Mouse (Mus musculus) urinary bladder, adult 2 months (tissue): ENCODE data around the gene Cyb5d1. TPM values are rescaled to one million over a fixed set of nuclear protein-coding genes. Genes with fewer than 3 reads are reported as not detected.

Experiments used
- DNase-seq: peaks from one replicate; pipeline ENCODE4 v3.0.0; 2022; ENCODE audit warnings: low spot score
- polyA plus RNA-seq: library from polyadenylated mRNA; depleted of rRNA; stranded (reverse); fragments of >200 nt; gene quantifications from 2 replicates; pipeline ENCODE4 v1.2.3, GENCODE M21; 2012; rRNA removed

The Cyb5d1 gene
- polyA plus RNA-seq, 1 experiment: 43.0 TPM

DNA sequence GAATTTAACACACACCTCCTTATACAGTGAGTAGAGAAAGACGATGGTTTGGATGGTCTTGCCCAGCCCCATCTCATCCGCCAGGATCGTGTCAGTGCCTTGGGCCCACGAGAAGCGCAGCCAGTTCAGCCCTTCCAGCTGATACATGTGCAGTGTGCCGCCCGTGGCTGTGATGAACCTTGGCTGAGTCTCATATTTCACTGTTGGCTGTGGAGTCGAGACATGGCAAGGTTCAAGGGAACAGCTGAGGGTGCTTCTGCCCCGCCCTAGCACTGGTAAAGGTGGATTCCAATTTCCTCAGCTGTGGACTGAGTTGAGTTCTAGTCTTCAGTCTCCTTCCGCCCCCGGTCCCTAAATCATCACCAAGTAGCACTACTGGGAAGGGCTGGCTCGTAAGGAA lies 37.7 kb downstream of the Cyb5d1 start:
- no peak for DNase-seq

DNA sequence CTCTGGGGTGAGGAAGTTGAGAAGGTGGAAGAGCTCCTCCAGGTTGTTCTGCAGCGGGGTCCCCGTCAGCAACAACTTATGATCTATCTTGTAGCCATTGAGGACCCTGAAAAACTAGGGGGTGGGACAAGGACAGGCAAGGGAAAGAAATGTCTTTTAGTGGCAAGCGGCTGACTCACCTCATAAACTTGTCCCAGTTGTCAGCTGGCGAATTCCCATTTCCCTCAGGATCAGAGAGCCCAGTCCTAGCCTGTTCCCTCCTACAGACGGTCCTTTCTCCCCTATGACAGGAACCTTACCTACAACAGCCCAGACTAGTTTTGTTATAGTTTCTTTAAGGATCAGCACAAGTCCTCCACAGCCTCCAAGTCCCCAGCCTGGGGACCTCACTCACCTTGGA lies 38.9 kb downstream of the Cyb5d1 start:
- DNase-seq: no peak

- no peak for DNase-seq
Measured at GRCm38 (mm10) chr11:69346441-69346840, 49.0 kb downstream of the Cyb5d1 start.

Other genes starting within 250 kb of the Cyb5d1 start
- gene Alox12b, start 238.6 kb downstream of the Cyb5d1 start, polyA plus RNA-seq: 0.03 TPM in 1 of 2 replicates, not detected in the other
- 0.14 and 0.60 TPM in 2 replicates for gene Alox8, start 197.8 kb downstream of the Cyb5d1 start, polyA plus RNA-seq
- 0.01 and 0.03 TPM in 2 replicates for gene Gucy2e, start 158.6 kb downstream of the Cyb5d1 start, polyA plus RNA-seq
- 9.2 and 10.8 TPM in 2 replicates for gene Cntrob, start 71.9 kb downstream of the Cyb5d1 start, polyA plus RNA-seq
- 56.2 and 60.4 TPM in 2 replicates for gene Trappc1, start 71.7 kb downstream of the Cyb5d1 start, polyA plus RNA-seq
- 1.6 TPM in 2 replicates for gene Kcnab3, start 69.4 kb downstream of the Cyb5d1 start, polyA plus RNA-seq
- gene Rnf227, start 55.2 kb downstream of the Cyb5d1 start, polyA plus RNA-seq: 3.0 and 4.2 TPM in 2 replicates
- gene Chd3, start 26.2 kb downstream of the Cyb5d1 start, polyA plus RNA-seq: 85.5 and 132 TPM in 2 replicates
- 143 and 188 TPM in 2 replicates for gene Naa38, start 144 bp downstream of the Cyb5d1 start, polyA plus RNA-seq
- 11.5 and 11.6 TPM in 2 replicates for gene Tmem88, start 2.6 kb upstream of the Cyb5d1 start, polyA plus RNA-seq
- gene Kdm6b, start 18.0 kb upstream of the Cyb5d1 start, polyA plus RNA-seq: 3.3 and 10.7 TPM in 2 replicates
- gene Dnah2, start 153.5 kb upstream of the Cyb5d1 start, polyA plus RNA-seq: 0.19 and 0.22 TPM in 2 replicates
- 0.99 and 1.1 TPM in 2 replicates for gene Efnb3, start 164.6 kb upstream of the Cyb5d1 start, polyA plus RNA-seq
- gene Wrap53, start 184.6 kb upstream of the Cyb5d1 start, polyA plus RNA-seq: 7.2 and 7.3 TPM in 2 replicates
- gene Trp53, start 184.7 kb upstream of the Cyb5d1 start, polyA plus RNA-seq: 77.8 and 85.8 TPM in 2 replicates
- gene Atp1b2, start 210.3 kb upstream of the Cyb5d1 start, polyA plus RNA-seq: 23.5 and 46.2 TPM in 2 replicates
- gene Shbg, start 222.3 kb upstream of the Cyb5d1 start, polyA plus RNA-seq: not detected in 2 replicates
- gene Sat2, start 226.4 kb upstream of the Cyb5d1 start, polyA plus RNA-seq: 18.4 and 19.5 TPM in 2 replicates
- gene Fxr2, start 237.4 kb upstream of the Cyb5d1 start, polyA plus RNA-seq: 74.8 and 85.8 TPM in 2 replicates